Mouse (Mus musculus) ES-E14 (cell line): ENCODE data around the gene Glo1. TPM values are rescaled to one million over a fixed set of nuclear protein-coding genes. Genes with fewer than 3 reads are reported as not detected.
A peak's percentile ranks its signal among the peaks of the same experiment; 100 is the strongest.

ENCODE experiments used
- DNase-seq: peaks from one replicate; pipeline ENCODE4 v3.0.0-alpha.2; 2013; ENCODE audit warnings: low read depth, low spot score
- H3K27ac ChIP-seq: 2 replicates; pipeline ENCODE4 v1.5.1; 2012; ENCODE audit warnings: low read depth, mild to moderate bottlenecking, low read length, moderate library complexity, mixed read lengths; ENCODE audit not compliant: poor library complexity, insufficient read depth, severe bottlenecking
- H3K36me3 ChIP-seq: 2 replicates; pipeline ENCODE4 v1.6.1; 2012; ENCODE audit warnings: mild to moderate bottlenecking, low read length, moderate library complexity, mixed read lengths; ENCODE audit not compliant: control insufficient read depth, poor library complexity, insufficient read depth, severe bottlenecking
- H3K4me1 ChIP-seq, 2 experiments: fragments of 150-350 bp in 1 of 2; sonication (generic) in 1 of 2; 2 replicates each; pipeline ENCODE4 v1.6.1; 2012; ENCODE audit warnings: low read length in 2 of 2, mild to moderate bottlenecking in 1 of 2, mixed read lengths in 1 of 2; ENCODE audit not compliant: control insufficient read depth in 2 of 2, insufficient read depth in 2 of 2, poor library complexity in 1 of 2
- H3K4me3 ChIP-seq, 2 experiments: fragments of 150-350 bp in 1 of 2; sonication (generic) in 1 of 2; 2 replicates each; pipeline ENCODE4 v1.5.1; 2012; ENCODE audit warnings: low read length in 2 of 2, low read depth in 1 of 2, mild to moderate bottlenecking in 1 of 2, mixed read lengths in 1 of 2; ENCODE audit not compliant: insufficient read depth in 1 of 2, poor library complexity in 1 of 2, severe bottlenecking in 1 of 2
- H3K9ac ChIP-seq: 2 replicates; pipeline ENCODE4 v1.6.1; 2012; ENCODE audit warnings: low read depth, mild to moderate bottlenecking, low read length, mixed read lengths; ENCODE audit not compliant: poor library complexity, insufficient read depth, severe bottlenecking
- H3K9me3 ChIP-seq: fragments of 150-350 bp; sonication (generic); 2 replicates; pipeline ENCODE4 v1.6.1; 2012; ENCODE audit warnings: low read depth, mild to moderate bottlenecking, low read length; ENCODE audit not compliant: control insufficient read depth, insufficient read depth
- CHD2 ChIP-seq: IDR thresholded peaks from 2 replicates; pipeline ENCODE4 v1.6.1; 2014; ENCODE audit warnings: mild to moderate bottlenecking, low read depth, low read length, inconsistent platforms
- HCFC1 ChIP-seq: IDR thresholded peaks from 2 replicates; pipeline ENCODE4 v1.6.1; 2012; ENCODE audit warnings: low read length, inconsistent platforms, borderline replicate concordance; ENCODE audit not compliant: insufficient read depth
- MAFK ChIP-seq: IDR thresholded peaks from 2 replicates; pipeline ENCODE4 v1.6.1; 2014; ENCODE audit warnings: mild to moderate bottlenecking, low read depth, low read length, inconsistent platforms; ENCODE audit not compliant: insufficient read depth
- ZC3H11A ChIP-seq: IDR thresholded peaks from 2 replicates; pipeline ENCODE4 v1.6.1; 2012; ENCODE audit warnings: low read depth, mild to moderate bottlenecking, inconsistent platforms, low read length, borderline replicate concordance
- ZNF384 ChIP-seq: IDR thresholded peaks from 2 replicates; pipeline ENCODE4 v1.6.1; 2012; ENCODE audit warnings: low read depth, low read length, inconsistent platforms
- in situ Hi-C, 2 experiments: fragments of 600-800 bp; cut with MboI; formaldehyde crosslinking; loops; one replicate each; pipeline ENCODE4 v1.15.1; 2025; ENCODE audit warnings: low sequenced_read_pairs in 2 of 2, inconsistent platforms in 1 of 2; ENCODE audit not compliant: unreplicated experiment in 2 of 2
- total RNA-seq: library from RNA; depleted of rRNA; stranded (reverse); fragments of 300-350 nt; gene quantifications from 2 replicates; pipeline ENCODE4 v1.2.3, GENCODE M21; 2012

The Glo1 gene
- total RNA-seq, 1 experiment: 283 TPM

DNA sequence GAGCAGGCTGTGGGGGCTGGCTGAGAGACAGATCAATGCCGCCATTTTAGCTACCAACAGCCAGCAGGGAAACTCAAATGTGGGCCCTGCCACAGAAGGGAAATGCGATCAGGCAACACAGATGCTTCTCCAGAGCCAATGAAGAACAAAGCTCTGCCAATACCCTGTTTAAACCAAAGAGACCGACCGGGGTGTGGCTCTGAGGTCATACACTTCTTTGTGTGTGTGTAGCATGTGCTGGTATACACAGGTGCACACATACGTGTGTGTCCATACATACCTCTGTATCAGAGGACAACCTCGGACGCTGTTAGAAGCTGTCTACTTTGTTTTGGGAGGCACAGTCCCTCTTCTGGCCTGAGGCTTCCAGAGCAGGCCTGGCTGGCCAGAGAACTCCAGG, 19.3 kb downstream of the Glo1 start:
- H3K9me3 ChIP-seq: no peaks in the 10 kb centered on the region
- peak overlapping the region; percentile 37 for H3K27ac ChIP-seq
- peak overlapping the region in 1 of 2 experiments; percentile 6; a peak in 1 of 4 replicates for H3K4me3 ChIP-seq
- in situ Hi-C loops: no loop called here
- H3K4me1 ChIP-seq: peaks cover 36 to 46% of the 10 kb centered on the region in 2 experiments
- DNase-seq: no peak
- TF ChIP-seq ZNF384: no peak
- TF ChIP-seq MAFK: no peak
- no peak for TF ChIP-seq HCFC1
- TF ChIP-seq CHD2: no peak
- no peak for TF ChIP-seq ZC3H11A
- H3K36me3 ChIP-seq: peaks cover 9% of the 10 kb centered on the region; the same call in 1 of the 2 replicates
- peak overlapping the region; percentile 44; the same call in 1 of the 2 replicates for H3K9ac ChIP-seq

DNA sequence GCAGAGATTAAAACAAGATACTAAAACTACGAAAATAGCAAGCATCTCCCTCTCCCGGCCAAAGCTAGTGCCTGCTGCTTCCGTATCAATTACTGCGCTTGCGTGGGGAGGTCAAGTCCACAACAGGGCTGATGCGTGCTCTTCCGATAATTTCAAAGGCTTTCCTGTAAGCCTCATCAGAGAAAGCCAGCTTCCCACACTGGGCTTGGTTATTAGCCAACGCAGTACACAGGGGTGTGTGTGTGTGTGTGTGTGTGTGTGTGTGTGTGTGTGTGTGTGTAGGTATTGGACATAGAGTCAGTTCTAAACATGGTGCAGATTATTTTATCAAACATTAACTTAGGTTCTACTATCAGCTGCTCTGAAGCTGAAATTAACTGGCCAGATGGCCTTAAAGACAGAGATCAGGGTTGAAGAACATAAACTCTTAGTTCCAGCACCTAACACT, 20.0 kb downstream of the Glo1 start:
- peak overlapping the region; percentile 21 to 40 for H3K4me3 ChIP-seq
- peak overlapping the region; percentile 44; the same call in 1 of the 2 replicates for H3K9ac ChIP-seq
- in situ Hi-C loops: no loop called here
- peak overlapping the region; percentile 37; the same call in 1 of the 2 replicates for H3K27ac ChIP-seq
- H3K4me1 ChIP-seq: peaks cover 39 to 48% of the 10 kb centered on the region in 2 experiments
- H3K9me3 ChIP-seq: no peaks in the 10 kb centered on the region
- H3K36me3 ChIP-seq: peaks cover 14% of the 10 kb centered on the region; the same call in 1 of the 2 replicates
- no peak for DNase-seq
- TF ChIP-seq MAFK (no peak), CHD2 (no peak), ZNF384 (no peak), ZC3H11A (no peak), HCFC1 (no peak)

DNA sequence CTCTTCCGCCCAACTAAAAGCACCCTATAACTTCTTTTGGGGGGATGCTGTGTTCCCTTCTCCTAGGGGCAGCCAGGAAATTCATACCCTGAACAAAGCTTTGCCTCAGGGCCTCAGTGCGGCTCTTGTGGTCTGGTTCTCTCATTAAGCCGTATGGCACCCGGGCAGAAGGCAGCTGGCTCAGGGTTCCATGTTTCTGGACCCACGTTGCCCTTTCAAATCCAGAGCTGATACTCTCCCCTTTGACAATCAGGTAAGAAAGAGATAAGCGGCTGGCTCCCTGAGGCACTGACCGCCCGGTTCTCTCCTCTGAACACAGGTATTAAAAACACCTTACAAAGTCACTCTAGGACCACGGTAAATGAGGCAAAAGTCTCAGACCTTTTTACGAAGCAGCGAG, 20.5 kb downstream of the Glo1 start:
- H3K4me1 ChIP-seq: peaks cover 41 to 51% of the 10 kb centered on the region in 2 experiments
- H3K27ac ChIP-seq: peak overlapping the region; percentile 37; the same call in 1 of the 2 replicates
- DNase-seq: no peak
- H3K36me3 ChIP-seq: peaks cover 14% of the 10 kb centered on the region; the same call in 1 of the 2 replicates
- TF ChIP-seq CHD2 (no peak), MAFK (no peak), ZC3H11A (no peak), ZNF384 (no peak), HCFC1 (no peak)
- peak overlapping the region; percentile 21 to 40 for H3K4me3 ChIP-seq
- in situ Hi-C loops: no loop called here
- peak overlapping the region; percentile 44; the same call in 1 of the 2 replicates for H3K9ac ChIP-seq
- no peaks in the 10 kb centered on the region for H3K9me3 ChIP-seq

DNA sequence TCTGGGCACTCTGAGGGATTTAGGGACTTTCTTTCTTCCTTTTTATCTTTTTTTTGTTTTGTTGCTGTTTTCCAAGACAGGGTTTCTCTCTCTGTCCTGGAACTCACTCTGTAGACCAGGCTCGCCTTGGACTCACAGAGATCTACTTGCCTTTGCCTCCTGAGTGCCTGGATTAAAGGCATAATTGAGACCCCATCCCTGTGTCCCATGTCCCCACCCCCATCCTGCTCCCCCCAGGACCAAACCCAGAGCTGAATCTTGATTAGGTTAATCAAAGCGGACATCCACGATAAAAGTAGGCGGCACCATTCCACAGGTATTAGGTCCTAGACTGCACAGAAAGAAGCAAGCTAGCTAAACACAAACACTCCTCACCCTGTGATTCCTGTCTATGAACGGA, 21.7 kb downstream of the Glo1 start:
- TF ChIP-seq CHD2 (no peak), MAFK (no peak), ZNF384 (no peak), ZC3H11A (no peak), HCFC1 (no peak)
- Histone ChIP-seq H3K27ac (no peak overlapping the region), H3K9me3 (no peaks in the 10 kb centered on the region), H3K4me3 (no peak overlapping the region), H3K36me3 (peaks cover 17% of the 10 kb centered on the region; the same call in 1 of the 2 replicates), H3K4me1 (peaks cover 37 to 57% of the 10 kb centered on the region in 2 experiments), H3K9ac (peak overlapping the region; percentile 2; the same call in 1 of the 2 replicates)
- in situ Hi-C loops: no loop called here
- DNase-seq: no peak
